Mouse (Mus musculus) stomach, embryonic 14.5 days (tissue): ENCODE data around the gene Prdm2. TPM values are rescaled to one million over a fixed set of nuclear protein-coding genes. Genes with fewer than 3 reads are reported as not detected.
A peak's percentile ranks its signal among the peaks of the same experiment; 100 is the strongest.

Experiments
- ATAC-seq: fragments of 200-750 bp; cut with Nextera tagmentation; 2 replicates; pipeline ENCODE4 v1.8.0; 2017; ENCODE audit warnings: low read depth, moderate TSS enrichment; ENCODE audit not compliant: insufficient number of reproducible peaks, insufficient read depth, low FRiP score
- H3K27ac ChIP-seq: fragments of 300-500 bp; sonication (generic); 2 replicates; pipeline ENCODE4 v1.5.1; 2014; ENCODE audit warnings: mild to moderate bottlenecking, low read length, moderate library complexity, mixed read lengths
- H3K27me3 ChIP-seq: fragments of 300-500 bp; sonication (generic); 2 replicates; pipeline ENCODE4 v1.6.1; 2014; ENCODE audit warnings: low read length, control low read depth, mixed read lengths; ENCODE audit not compliant: control insufficient read depth, insufficient read depth
- H3K36me3 ChIP-seq: fragments of 300-500 bp; sonication (generic); 2 replicates; pipeline ENCODE4 v1.6.1; 2014; ENCODE audit warnings: mild to moderate bottlenecking, control low read depth, low read length, moderate library complexity, mixed read lengths; ENCODE audit not compliant: control insufficient read depth, insufficient read depth
- H3K4me1 ChIP-seq: fragments of 300-500 bp; sonication (generic); 2 replicates; pipeline ENCODE4 v1.6.1; 2014; ENCODE audit warnings: low read length, control low read depth, mixed read lengths; ENCODE audit not compliant: control insufficient read depth, insufficient read depth
- H3K4me2 ChIP-seq: fragments of 300-500 bp; sonication (generic); replicated peaks from 2 replicates; pipeline ENCODE4 v1.6.1; 2014; ENCODE audit warnings: low read depth, low read length, control low read depth
- H3K4me3 ChIP-seq: fragments of 300-500 bp; sonication (generic); 2 replicates; pipeline ENCODE4 v1.5.1; 2014; ENCODE audit warnings: low read depth, low read length, control low read depth
- H3K9ac ChIP-seq: fragments of 300-500 bp; sonication (generic); replicated peaks from 2 replicates; pipeline ENCODE4 v1.6.1; 2014; ENCODE audit warnings: low read depth, mild to moderate bottlenecking, control low read depth, low read length, moderate library complexity, mixed read lengths
- H3K9me3 ChIP-seq: fragments of 300-500 bp; sonication (generic); 2 replicates; pipeline ENCODE4 v1.6.1; 2016; ENCODE audit warnings: low read depth, low read length, control low read depth; ENCODE audit not compliant: control insufficient read depth
- WGBS: fragments of 180-500 bp; shearing (Covaris S2); extraction: QIAGEN DNeasy Blood & Tissue Kit; methylation state at CpG from one replicate; pipeline ENCODE4 v1.1.7; 2014; 5-methylcytosine and 5-hydroxymethylcytosine counted together
- polyA plus RNA-seq: library from polyadenylated mRNA; unstranded; fragments of >200 nt; fragmentation: Nextera tagmentation; extraction: Ambion mirVana; gene quantifications from 2 replicates; pipeline ENCODE4 v1.2.1, GENCODE M21; 2014

Prdm2 gene
- polyA plus RNA-seq, 1 experiment from 2014 or later = 15.2 TPM

DNA sequence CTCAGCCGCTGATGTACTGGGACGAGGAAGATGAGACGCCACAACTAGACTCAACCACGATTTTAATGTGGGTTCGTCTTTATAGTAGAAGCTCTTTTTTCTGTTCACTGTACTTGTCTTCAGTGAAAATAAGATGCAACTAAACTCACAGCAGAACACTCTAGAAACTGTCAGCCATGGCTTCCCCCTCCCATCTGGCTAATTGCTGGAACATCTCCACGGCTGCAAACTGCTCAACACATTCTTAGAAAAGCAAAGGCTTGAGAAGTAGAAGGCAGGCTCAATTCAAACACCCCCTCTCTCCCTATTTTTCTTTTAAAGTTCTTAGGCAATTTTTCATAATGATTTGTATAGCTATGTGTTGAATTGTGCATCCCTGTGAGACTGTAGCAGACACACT lies 29.7 kb downstream of the Prdm2 start:
- no peak for ATAC-seq
- Histone ChIP-seq H3K4me3 (no peak overlapping the region), H3K9ac (no peak overlapping the region), H3K27ac (no peak overlapping the region), H3K9me3 (no peaks in the 10 kb centered on the region), H3K36me3 (no peaks in the 10 kb centered on the region), H3K4me2 (no peak overlapping the region), H3K27me3 (no peaks in the 10 kb centered on the region), H3K4me1 (no peaks in the 10 kb centered on the region)
- WGBS = 88% methylated on average over 6 of the region's 6 CpGs

DNA sequence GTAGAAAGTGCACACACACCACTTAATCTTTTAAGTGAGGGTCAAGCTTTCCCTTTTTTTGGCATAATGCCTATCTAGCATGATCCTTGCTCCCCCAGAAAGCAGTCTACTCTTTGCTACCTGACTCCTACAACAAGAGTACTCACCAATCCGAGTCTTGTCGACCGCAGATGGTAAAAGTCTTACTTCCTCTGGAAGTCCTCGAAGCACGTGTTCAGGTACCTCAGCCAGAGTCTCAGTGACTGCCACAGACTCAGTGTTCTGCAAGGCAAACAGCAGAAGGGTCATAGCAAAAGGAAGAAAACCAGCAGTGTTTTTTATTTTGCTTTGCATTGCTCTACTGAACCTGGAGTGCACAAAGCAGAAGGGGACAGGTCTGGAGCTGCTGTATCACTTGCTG lies 32.1 kb downstream of the Prdm2 start:
- no peak overlapping the region for H3K27ac ChIP-seq
- WGBS = 94% methylated on average over 5 of the region's 5 CpGs
- no peak overlapping the region for H3K4me3 ChIP-seq
- no peak overlapping the region for H3K4me2 ChIP-seq
- peaks cover 3% of the 10 kb centered on the region; the same call in 1 of the 2 replicates for H3K36me3 ChIP-seq
- no peaks in the 10 kb centered on the region for H3K27me3 ChIP-seq
- no peak overlapping the region for H3K9ac ChIP-seq
- ATAC-seq = no peak
- H3K4me1 ChIP-seq = no peaks in the 10 kb centered on the region
- no peaks in the 10 kb centered on the region for H3K9me3 ChIP-seq

DNA sequence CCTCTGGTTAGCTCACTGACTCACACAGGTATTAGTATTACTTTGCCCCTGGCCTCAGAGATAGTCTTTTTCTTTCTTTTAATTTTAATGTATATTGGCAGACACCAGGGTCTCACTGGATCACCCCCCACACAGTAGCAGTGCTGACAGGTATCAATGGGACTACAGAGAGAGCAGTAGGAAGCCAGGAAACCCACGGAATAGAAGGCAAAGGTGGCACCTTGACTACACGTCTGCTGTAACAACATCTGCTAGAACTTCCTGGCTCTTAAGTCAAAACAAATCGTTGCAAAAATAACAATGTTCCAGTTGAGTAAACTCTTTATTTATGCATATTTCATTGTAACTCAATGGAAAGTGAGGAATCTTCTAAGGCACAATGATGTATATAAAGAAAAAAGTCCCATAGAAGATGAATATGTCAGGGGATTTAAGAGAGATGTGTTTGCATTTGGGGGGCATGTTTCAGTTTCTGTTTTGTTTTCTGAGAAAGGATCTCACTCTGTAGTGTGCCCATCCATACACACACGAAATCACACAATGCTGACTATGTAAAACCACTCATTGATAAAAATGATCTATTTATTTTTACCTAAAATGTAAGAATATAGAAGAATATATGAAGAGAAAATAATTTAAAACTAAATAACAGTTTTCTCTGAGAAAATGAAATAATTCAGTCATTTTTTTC lies 41.0 kb downstream of the Prdm2 start:
- WGBS = 65% methylated on average over 4 of the region's 4 CpGs
- H3K27me3 ChIP-seq = no peaks in the 10 kb centered on the region
- H3K4me3 ChIP-seq = no peak overlapping the region
- no peaks in the 10 kb centered on the region for H3K9me3 ChIP-seq
- H3K4me1 ChIP-seq = no peaks in the 10 kb centered on the region
- H3K36me3 ChIP-seq = peaks cover 17% of the 10 kb centered on the region
- no peak for ATAC-seq
- no peak overlapping the region for H3K9ac ChIP-seq
- H3K4me2 ChIP-seq = no peak overlapping the region
- H3K27ac ChIP-seq = no peak overlapping the region

DNA sequence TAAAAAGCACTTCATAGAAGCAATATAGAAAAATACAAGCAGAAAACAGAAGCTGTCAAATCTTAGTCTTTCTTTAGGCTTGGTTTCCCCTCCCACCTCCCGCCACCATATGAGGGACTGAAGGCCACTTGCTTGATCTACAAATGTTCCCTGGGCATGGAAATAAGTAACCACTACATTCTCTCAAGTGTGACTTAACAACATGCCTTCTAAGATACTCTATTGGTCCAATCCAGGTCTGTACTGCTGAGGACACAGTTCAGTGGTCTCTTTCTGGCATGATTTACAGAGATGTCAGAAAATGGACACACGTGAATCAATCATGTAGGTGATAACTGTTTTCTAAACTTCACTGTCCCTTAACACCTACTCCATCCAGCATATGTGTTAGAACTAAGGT lies 42.5 kb downstream of the Prdm2 start:
- Histone ChIP-seq H3K9ac (no peak overlapping the region), H3K4me1 (no peaks in the 10 kb centered on the region), H3K27me3 (no peaks in the 10 kb centered on the region), H3K4me3 (no peak overlapping the region), H3K4me2 (no peak overlapping the region), H3K27ac (no peak overlapping the region), H3K9me3 (no peaks in the 10 kb centered on the region), H3K36me3 (peaks cover 15% of the 10 kb centered on the region)
- no peak for ATAC-seq
- 91% methylated on average over 2 of the region's 2 CpGs for WGBS

DNA sequence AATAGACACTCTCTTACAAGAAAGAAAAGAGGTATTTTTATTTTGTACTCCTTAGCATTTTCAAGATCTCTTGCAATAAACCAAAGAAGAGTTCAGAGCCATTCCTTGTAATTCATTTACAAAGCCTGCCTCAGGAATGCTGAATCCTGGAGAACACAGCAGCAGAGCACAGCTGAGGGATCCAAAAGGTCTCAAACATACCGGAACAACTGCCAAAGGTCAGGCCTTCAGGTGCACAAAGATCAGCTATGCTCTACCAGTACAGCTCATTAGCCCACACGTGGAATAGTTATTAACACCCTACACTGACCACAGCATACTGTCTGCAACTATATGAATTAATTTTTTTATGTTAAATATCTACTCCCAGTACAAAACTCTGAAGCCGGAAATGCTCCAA lies 44.7 kb downstream of the Prdm2 start:
- Histone ChIP-seq H3K9ac (no peak overlapping the region), H3K4me2 (no peak overlapping the region), H3K36me3 (peaks cover 15% of the 10 kb centered on the region)

DNA sequence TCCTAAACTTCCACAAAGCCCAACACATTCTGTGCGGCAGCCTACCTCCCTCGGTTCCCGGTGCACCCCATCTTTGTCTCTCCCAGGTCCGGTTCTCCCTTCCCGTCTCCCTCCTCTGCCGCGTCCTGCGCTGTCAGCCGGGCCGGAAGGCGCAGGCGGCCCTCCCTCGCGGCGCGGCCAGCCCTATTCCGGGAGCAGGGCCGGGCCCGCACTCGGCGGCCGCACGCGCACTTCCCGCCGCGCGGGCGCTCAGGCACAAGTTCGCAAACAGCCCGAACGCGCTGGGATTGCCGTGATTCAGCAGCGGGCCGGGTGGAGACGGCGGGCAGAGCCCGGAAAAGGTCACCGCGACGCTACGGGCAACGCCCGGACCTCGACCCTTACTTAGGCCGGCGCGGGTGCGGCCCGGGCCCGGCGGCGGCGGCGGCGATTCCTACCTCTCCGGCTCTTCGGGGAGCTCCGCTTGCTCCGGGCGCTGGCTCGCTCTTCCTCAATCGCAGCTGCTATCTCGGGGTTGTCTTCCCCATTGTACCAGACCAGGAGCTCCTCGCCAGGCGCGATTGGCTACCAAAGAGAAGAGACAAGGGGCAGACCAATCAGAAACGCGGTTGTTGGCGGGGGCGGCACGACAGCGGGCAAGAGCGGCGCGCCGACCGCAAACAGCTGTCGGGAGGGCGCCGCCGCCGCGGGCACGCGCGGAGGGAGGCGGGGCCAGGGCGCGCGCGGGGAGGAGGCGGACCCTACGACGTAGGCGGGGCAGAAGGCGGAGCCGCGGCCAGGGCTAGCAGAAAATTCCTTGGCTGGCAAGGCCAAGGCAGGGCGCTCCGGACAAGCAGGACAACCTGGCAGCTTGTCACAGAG lies 50.9 kb downstream of the Prdm2 start:
- Histone ChIP-seq H3K36me3 (peaks cover 3% of the 10 kb centered on the region; the same call in 1 of the 2 replicates), H3K27me3 (no peaks in the 10 kb centered on the region), H3K4me1 (peaks cover 21% of the 10 kb centered on the region), H3K9me3 (no peaks in the 10 kb centered on the region), H3K9ac (peak overlapping the region; percentile 95), H3K4me2 (peak overlapping the region; percentile 56), H3K4me3 (peak overlapping the region; percentile 90), H3K27ac (peak overlapping the region; percentile 99)
- ATAC-seq = peak; percentile 99
- under 1% methylated on average over 100 of the region's 102 CpGs for WGBS

More for the DNA sequence above, 44.7 kb downstream of the Prdm2 start:
- H3K4me3 ChIP-seq = no peak overlapping the region
- no peak for ATAC-seq
- H3K4me1 ChIP-seq = no peaks in the 10 kb centered on the region
- WGBS = 86% methylated on average over 3 of the region's 3 CpGs
- no peaks in the 10 kb centered on the region for H3K27me3 ChIP-seq
- H3K27ac ChIP-seq = no peak overlapping the region
- no peaks in the 10 kb centered on the region for H3K9me3 ChIP-seq

DNA sequence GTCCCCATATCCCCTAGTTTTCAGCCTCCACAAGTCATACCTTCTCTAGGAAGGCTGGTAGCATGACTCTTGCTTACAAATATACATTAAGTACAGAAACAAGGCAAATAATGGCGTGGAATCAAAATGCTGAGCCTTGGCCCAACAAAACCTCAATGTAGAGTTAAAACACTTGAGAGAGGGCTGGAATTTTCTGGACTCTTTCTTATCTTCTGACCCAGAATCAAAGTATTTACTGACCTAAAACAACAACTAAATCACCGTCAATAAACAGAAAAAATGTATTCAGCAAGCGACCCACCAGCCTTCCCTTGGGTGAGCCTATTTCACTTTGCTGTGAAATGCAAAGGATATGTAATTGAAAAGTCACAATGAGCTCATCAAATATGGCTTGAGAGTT lies 52.0 kb downstream of the Prdm2 start:
- Histone ChIP-seq H3K4me3 (peak overlapping the region; percentile 90), H3K27ac (no peak overlapping the region), H3K4me1 (peaks cover 21% of the 10 kb centered on the region), H3K4me2 (peak overlapping the region; percentile 56), H3K9me3 (no peaks in the 10 kb centered on the region), H3K27me3 (no peaks in the 10 kb centered on the region), H3K36me3 (peaks cover 3% of the 10 kb centered on the region; the same call in 1 of the 2 replicates), H3K9ac (peak overlapping the region; percentile 95)
- WGBS = 47% methylated on average over 3 of the region's 3 CpGs
- no peak for ATAC-seq

DNA sequence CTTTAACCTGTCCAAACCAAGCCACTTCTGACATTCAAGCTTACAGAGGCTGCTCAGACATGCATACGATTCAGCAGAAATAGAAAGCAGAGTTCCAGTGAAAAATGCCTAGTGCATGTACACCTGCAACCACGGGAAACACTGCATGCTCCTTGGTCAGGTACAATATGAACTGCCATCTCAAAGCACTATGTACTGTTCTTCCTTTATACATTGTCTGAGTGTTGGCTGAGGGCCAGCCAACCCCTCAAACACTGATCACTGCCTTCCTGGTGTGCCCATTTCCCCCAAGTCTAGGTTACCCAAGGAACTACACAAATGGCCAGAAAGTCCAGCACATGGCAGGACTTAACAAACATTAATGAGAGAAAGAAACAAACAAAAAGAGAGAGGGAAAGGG lies 53.5 kb downstream of the Prdm2 start:
- Histone ChIP-seq H3K4me1 (peaks cover 21% of the 10 kb centered on the region), H3K9me3 (no peaks in the 10 kb centered on the region), H3K27ac (no peak overlapping the region), H3K36me3 (peaks cover 3% of the 10 kb centered on the region; the same call in 1 of the 2 replicates), H3K27me3 (no peaks in the 10 kb centered on the region), H3K4me2 (no peak overlapping the region), H3K4me3 (no peak overlapping the region), H3K9ac (no peak overlapping the region)
- 64% methylated on average over 2 of the region's 2 CpGs for WGBS
- ATAC-seq = no peak
